Mouse (Mus musculus) right cerebral cortex, postnatal 36 days (tissue): ENCODE measurements at regions not wholly inside any gene's neighbourhood (a gene's known extent, or its start where the extent isn't known, plus 50 kb on each side); places are given as distances from the start of the nearest gene placed in this dataset.

Experiments used
- DNase-seq, 2 experiments: peaks; one replicate each; pipeline ENCODE4 v3.0.0; 2022; ENCODE audit warnings: low spot score in 2 of 2, mixed read lengths in 1 of 2

DNA sequence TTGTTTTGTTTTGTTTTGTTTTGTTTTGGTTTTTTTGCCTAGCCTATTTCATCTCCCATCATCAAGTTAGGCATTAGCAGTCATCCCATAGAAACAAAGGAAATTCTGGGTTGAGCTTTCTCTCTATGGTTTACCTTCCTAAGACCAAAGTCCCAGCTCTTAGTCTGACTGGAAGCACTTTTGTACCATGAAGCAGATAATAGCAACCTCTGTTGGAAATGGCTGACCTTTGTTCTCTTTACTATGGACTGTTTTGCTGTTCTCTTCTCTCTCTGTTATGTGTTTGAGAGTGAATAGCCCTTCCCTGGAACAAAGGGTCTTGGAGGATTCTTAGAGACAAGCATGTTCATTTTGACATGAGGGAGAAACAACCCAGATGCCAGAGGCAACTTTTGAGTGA is 1681.7 kb upstream of the 5930422O12Rik start:
- DNase-seq = no peak

GRCm38 (mm10) chr8:31749974-31750373 is 1678.5 kb upstream of the 5930422O12Rik start:
- no peak for DNase-seq

GRCm38 (mm10) chr8:31750482-31751126 is 1677.9 kb upstream of the 5930422O12Rik start:
- DNase-seq = no peak

DNA sequence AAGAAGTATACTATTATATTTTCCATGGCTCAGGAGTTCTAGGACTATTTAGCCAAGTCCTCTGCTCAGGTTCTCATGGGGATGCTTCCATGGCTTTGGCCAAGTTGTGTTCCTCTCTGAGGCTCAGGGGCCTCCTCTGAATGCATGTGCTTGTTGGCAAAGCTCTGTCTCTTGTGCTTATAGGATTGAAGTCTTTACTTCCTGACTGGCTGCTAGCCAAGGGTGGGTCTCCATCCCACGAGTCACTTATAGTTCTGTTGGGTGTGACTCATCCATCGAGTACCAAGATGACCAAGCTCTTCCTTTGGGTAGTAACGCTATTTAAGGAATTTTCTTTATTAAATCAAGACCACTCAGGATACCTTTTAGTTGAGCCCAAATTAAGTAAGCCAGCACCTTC is 1672.8 kb upstream of the 5930422O12Rik start:
- no peak for DNase-seq

DNA sequence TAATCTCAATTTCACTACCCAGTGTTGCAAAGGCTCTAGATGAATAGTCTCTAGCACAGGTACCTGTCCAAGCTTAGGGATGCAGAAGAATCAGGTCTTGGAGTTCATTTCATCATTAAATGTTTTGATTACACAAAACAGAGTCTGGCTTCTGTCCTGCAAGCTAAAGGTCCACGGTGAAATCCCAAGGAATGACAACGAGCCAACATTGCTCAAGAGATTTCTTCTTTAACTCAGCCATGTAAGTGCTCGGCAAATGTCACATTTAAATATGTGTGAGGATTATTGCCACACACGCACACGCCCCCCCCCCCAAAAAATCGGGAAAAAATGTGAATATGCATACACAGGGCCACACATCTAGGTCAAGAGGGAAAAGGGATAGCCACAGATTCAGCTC is 1666.4 kb upstream of the 5930422O12Rik start:
- DNase-seq = no peak
